Comparison of ENCODE assay signal across 17 mouse cellular contexts in the genomic region with DNA sequence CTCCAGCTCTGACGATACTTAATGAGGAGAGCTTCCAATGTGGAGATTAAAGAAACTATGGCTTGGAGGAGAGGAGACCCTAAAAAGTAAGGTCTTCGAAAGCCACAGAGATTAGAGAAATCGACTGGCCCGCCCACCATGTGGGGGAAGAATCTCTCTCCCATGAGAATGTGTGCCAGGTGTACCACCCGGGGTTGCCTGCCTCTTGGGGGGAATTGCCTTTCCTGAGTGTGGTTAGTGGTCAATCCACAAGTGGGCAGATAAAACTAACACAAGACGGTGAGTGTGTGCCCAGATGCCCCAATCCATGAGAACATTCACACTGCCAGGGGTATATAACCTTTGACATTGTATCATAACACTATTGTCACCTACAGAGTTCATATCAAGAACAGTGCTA. TPM values are rescaled to one million over a fixed set of nuclear protein-coding genes. Genes with fewer than 3 reads are reported as not detected.
DNase-seq lines count a peak whose midpoint lies in the region; ATAC-seq and TF ChIP-seq lines count a peak whose summit lies in the region.
"Had no signal": no experiment of that assay in that cellular context is flagged by ENCODE, and none has a peak within 500 bp of the region (broad histone marks: within the 10 kb centered on the region; RNA-seq: fewer than 3 reads in every experiment).

No protein-coding gene starts in this region.

- peaks cover 2 to 4% of the 10 kb centered on the region in 2 experiments; a peak in 1 of 4 replicates for H3K4me1 ChIP-seq in heart, embryonic 14.5 days (ENCODE audit: control insufficient read depth in 2 of 2, insufficient read depth in 2 of 2, low read length in 2 of 2)
- H3K4me1 ChIP-seq in kidney, embryonic 16.5 days (ENCODE audit: insufficient read depth, low read length) = peaks cover 11% of the 10 kb centered on the region; the same call in 1 of the 2 replicates
- peaks cover 13% of the 10 kb centered on the region for H3K4me1 ChIP-seq in limb, embryonic 14.5 days (ENCODE audit: control insufficient read depth, insufficient read depth, low read length)
- H3K4me1 ChIP-seq in stomach, postnatal 0 days (replicated peaks; ENCODE audit: control insufficient read depth, insufficient read depth) = no peaks in the 10 kb centered on the region
- H3K4me1 ChIP-seq in hindbrain, embryonic 12.5 days = 0 out of 2 replicates have a peak, but pooled peaks cover 3% of the 10 kb centered on the region
- H3K4me1 ChIP-seq: forebrain, embryonic 10.5 days; midbrain, embryonic 12.5 days had no signal

- H3K36me3 ChIP-seq in heart, embryonic 14.5 days (ENCODE audit: control insufficient read depth, insufficient read depth, low read length) = peaks cover 20% of the 10 kb centered on the region
- H3K36me3 ChIP-seq in kidney, embryonic 16.5 days (ENCODE audit: insufficient read depth, low read length) = peaks cover 18% of the 10 kb centered on the region
- peaks cover 26% of the 10 kb centered on the region for H3K36me3 ChIP-seq in limb, embryonic 14.5 days (ENCODE audit: control insufficient read depth, insufficient read depth, low read length)
- H3K36me3 ChIP-seq in stomach, postnatal 0 days (ENCODE audit: control insufficient read depth, insufficient read depth, low read length) = 0 out of 2 replicates have a peak, but pooled peaks cover 6% of the 10 kb centered on the region
- 0 out of 2 replicates have a peak, but pooled peaks cover 2% of the 10 kb centered on the region for H3K36me3 ChIP-seq in hindbrain, embryonic 12.5 days
- H3K36me3 ChIP-seq: forebrain, embryonic 10.5 days; midbrain, embryonic 12.5 days had no signal

- H3K27ac ChIP-seq in heart, embryonic 14.5 days (replicated peaks in 1 of 2; ENCODE audit: control insufficient read depth in 1 of 2, insufficient read depth in 1 of 2, low read depth in 2 of 2, low read length in 2 of 2) = peak overlapping the region in 1 of 2 experiments; percentile 64; a peak in 2 of 4 replicates
- H3K27ac ChIP-seq in kidney, embryonic 16.5 days (ENCODE audit: low read length) = peak overlapping the region; percentile 79
- peak overlapping the region; percentile 76; the same call in 1 of the 2 replicates for H3K27ac ChIP-seq in limb, embryonic 14.5 days (replicated peaks; ENCODE audit: low read depth, low read length)
- H3K27ac ChIP-seq in stomach, postnatal 0 days (replicated peaks) = peak overlapping the region; percentile 76; the same call in 1 of the 2 replicates
- H3K27ac ChIP-seq in hindbrain, embryonic 12.5 days = no peak overlapping the region
- H3K27ac ChIP-seq: forebrain, embryonic 10.5 days; hindbrain, postnatal 0 days; midbrain, embryonic 12.5 days had no signal

- no peak overlapping the region for H3K4me3 ChIP-seq in heart, embryonic 14.5 days (ENCODE audit: control insufficient read depth in 1 of 2, insufficient read depth in 1 of 2, low read depth in 1 of 2, low read length in 2 of 2)
- H3K4me3 ChIP-seq in kidney, embryonic 16.5 days (ENCODE audit: low read length) = no peak overlapping the region
- no peak overlapping the region for H3K4me3 ChIP-seq in limb, embryonic 14.5 days (replicated peaks; ENCODE audit: low read length)
- H3K4me3 ChIP-seq in stomach, postnatal 0 days (ENCODE audit: low read depth, low read length) = no peak overlapping the region
- H3K4me3 ChIP-seq in hindbrain, embryonic 12.5 days = no peak overlapping the region
- H3K4me3 ChIP-seq: forebrain, embryonic 10.5 days; midbrain, embryonic 12.5 days had no signal

- no peaks in the 10 kb centered on the region for H3K27me3 ChIP-seq in heart, embryonic 14.5 days (ENCODE audit: control insufficient read depth, insufficient read depth, low read length)
- no peaks in the 10 kb centered on the region for H3K27me3 ChIP-seq in kidney, embryonic 16.5 days (ENCODE audit: insufficient read depth, low read length)
- H3K27me3 ChIP-seq in limb, embryonic 14.5 days (ENCODE audit: control insufficient read depth, insufficient read depth, low read length) = no peaks in the 10 kb centered on the region
- H3K27me3 ChIP-seq in stomach, postnatal 0 days (ENCODE audit: control insufficient read depth, insufficient read depth, low read length) = no peaks in the 10 kb centered on the region
- no peaks in the 10 kb centered on the region for H3K27me3 ChIP-seq in hindbrain, embryonic 12.5 days
- H3K27me3 ChIP-seq: midbrain, embryonic 12.5 days; Patski had no signal

- peak overlapping the region; percentile 16; the same call in 1 of the 2 replicates for H3K4me2 ChIP-seq in heart, embryonic 14.5 days (ENCODE audit: low read length)
- H3K4me2 ChIP-seq in kidney, embryonic 16.5 days (replicated peaks; ENCODE audit: low read depth, low read length) = no peak overlapping the region
- H3K4me2 ChIP-seq in limb, embryonic 14.5 days (replicated peaks; ENCODE audit: low read depth, low read length, severe bottlenecking) = peak overlapping the region; percentile 29; the same call in 1 of the 2 replicates
- no peak overlapping the region for H3K4me2 ChIP-seq in stomach, postnatal 0 days (replicated peaks; ENCODE audit: low read depth)
- no peak overlapping the region for H3K4me2 ChIP-seq in hindbrain, embryonic 12.5 days (replicated peaks)
- H3K4me2 ChIP-seq: midbrain, embryonic 12.5 days had no signal

- no peak for DNase-seq in heart, adult 18-20 months
- DNase-seq in kidney, postnatal 14 days = no peak
- DNase-seq in limb, embryonic 14.5 days (ENCODE audit: low spot score) = no peak
- no peak for DNase-seq in stomach, postnatal 0 days (ENCODE audit: low spot score)
- DNase-seq: cerebellum, adult 11-12 months; cerebellum, postnatal 25 days; lung, adult 2 months; right cerebral cortex, postnatal 25 days; thymus, adult 2 months had no signal

- TF ChIP-seq EP300 in stomach, postnatal 0 days (optimal IDR thresholded peaks at IDR 0.05) = no peak

- 88% methylated on average over 6 of the region's 6 CpGs for WGBS in heart, embryonic 14.5 days
- 91% methylated on average over 6 of the region's 6 CpGs for WGBS in kidney, embryonic 16.5 days
- WGBS in limb, embryonic 14.5 days = 85% methylated on average over 6 of the region's 6 CpGs
- WGBS in stomach, postnatal 0 days = 87% methylated on average over 6 of the region's 6 CpGs
- 93% methylated on average over 6 of the region's 6 CpGs for WGBS in hindbrain, embryonic 12.5 days

- no peak for TF ChIP-seq POLR2A in limb, embryonic 14.5 days (IDR thresholded peaks at IDR 0.05; ENCODE audit: borderline replicate concordance, extremely low read depth, insufficient read depth, insufficient read length)

- H3K9ac ChIP-seq in heart, embryonic 14.5 days (ENCODE audit: low read length) = no peak overlapping the region
- no peak overlapping the region for H3K9ac ChIP-seq in kidney, embryonic 16.5 days (replicated peaks; ENCODE audit: low read length)
- H3K9ac ChIP-seq in limb, embryonic 14.5 days (ENCODE audit: low read depth, low read length, severe bottlenecking) = no peak overlapping the region
- H3K9ac ChIP-seq in stomach, postnatal 0 days (ENCODE audit: low read length) = no peak overlapping the region
- no peak overlapping the region for H3K9ac ChIP-seq in hindbrain, embryonic 12.5 days
- H3K9ac ChIP-seq: midbrain, embryonic 12.5 days had no signal

- no peak for TF ChIP-seq CTCF in stomach, postnatal 0 days (IDR thresholded peaks at IDR 0.05; ENCODE audit: low read depth)

- ATAC-seq in heart, embryonic 14.5 days (ENCODE audit: insufficient number of reproducible peaks, insufficient read depth, low FRiP score, low read depth) = no peak
- ATAC-seq in kidney, embryonic 16.5 days (ENCODE audit: low FRiP score, low TSS enrichment) = no peak
- no peak for ATAC-seq in limb, embryonic 14.5 days (ENCODE audit: low FRiP score, low read depth)
- ATAC-seq in stomach, postnatal 0 days (ENCODE audit: low FRiP score, low TSS enrichment) = no peak
- ATAC-seq in hindbrain, embryonic 12.5 days (ENCODE audit: low FRiP score) = no peak
- ATAC-seq: activated CD4-positive, CD25-positive, alpha-beta regulatory T cell, adult 4 months; hindbrain, postnatal 0 days had no signal

- no peaks in the 10 kb centered on the region for H3K9me3 ChIP-seq in heart, embryonic 14.5 days (ENCODE audit: control insufficient read depth, low read length)
- no peaks in the 10 kb centered on the region for H3K9me3 ChIP-seq in kidney, embryonic 16.5 days (ENCODE audit: low read length)
- no peaks in the 10 kb centered on the region for H3K9me3 ChIP-seq in limb, embryonic 14.5 days (ENCODE audit: control insufficient read depth, low read length)
- H3K9me3 ChIP-seq in stomach, postnatal 0 days (ENCODE audit: control insufficient read depth, low read length) = no peaks in the 10 kb centered on the region
- no peaks in the 10 kb centered on the region for H3K9me3 ChIP-seq in hindbrain, embryonic 12.5 days (replicated peaks)
- H3K9me3 ChIP-seq: forebrain, embryonic 10.5 days; midbrain, embryonic 12.5 days had no signal

RNA-seq across cellular contexts. Expression of gene S100a10, which starts 12.8 kb away (rescaled TPM):
- 211 and 238 TPM in 2 replicates for polyA plus RNA-seq in heart, embryonic 14.5 days (2014; fragmentation: Nextera tagmentation; extraction: Ambion mirVana)
- 100 to 1,000 TPM in 1 of 2 experiments, 10 to 100 TPM in 1; 92.1 to 100 TPM for total RNA-seq in heart, adult 18-20 months (2021)
- 487 TPM in 2 replicates for polyA plus RNA-seq in kidney, embryonic 16.5 days (2015; fragmentation: Nextera tagmentation; extraction: Ambion mirVana)
- 208 and 328 TPM in 2 replicates for polyA plus RNA-seq in limb, embryonic 14.5 days (2012; rRNA removed)
- 625 and 691 TPM in 2 replicates for polyA plus RNA-seq in limb, embryonic 14.5 days (2014; fragmentation: Nextera tagmentation; extraction: Ambion mirVana)
- 314 and 375 TPM in 2 replicates for polyA plus RNA-seq in stomach, postnatal 0 days (2015; fragmentation: Nextera tagmentation; extraction: Ambion mirVana)
- polyA plus RNA-seq in hindbrain, embryonic 12.5 days (2016; fragmentation: Nextera tagmentation; extraction: Ambion mirVana) = 233 and 244 TPM in 2 replicates

RNA-seq across cellular contexts. Expression of gene S100a11, which starts 47.4 kb away (rescaled TPM):
- 880 and 961 TPM in 2 replicates for polyA plus RNA-seq in heart, embryonic 14.5 days (2014; fragmentation: Nextera tagmentation; extraction: Ambion mirVana)
- total RNA-seq in heart, adult 18-20 months (2021) = 10 to 100 TPM; 52.4 to 78.2 TPM
- polyA plus RNA-seq in kidney, embryonic 16.5 days (2015; fragmentation: Nextera tagmentation; extraction: Ambion mirVana) = 1,206 and 1,400 TPM in 2 replicates
- polyA plus RNA-seq in limb, embryonic 14.5 days (2012; rRNA removed) = 477 and 638 TPM in 2 replicates
- 1,786 and 1,916 TPM in 2 replicates for polyA plus RNA-seq in limb, embryonic 14.5 days (2014; fragmentation: Nextera tagmentation; extraction: Ambion mirVana)
- 1,952 and 2,093 TPM in 2 replicates for polyA plus RNA-seq in stomach, postnatal 0 days (2015; fragmentation: Nextera tagmentation; extraction: Ambion mirVana)
- polyA plus RNA-seq in hindbrain, embryonic 12.5 days (2016; fragmentation: Nextera tagmentation; extraction: Ambion mirVana) = 606 and 628 TPM in 2 replicates

Comparison
In these comparisons a context has a peak if more than half of its experiments do, and no peak if none do; other contexts are left out.
1. H3K4me2 ChIP-seq: peak in heart, embryonic 14.5 days (single experiment) and limb, embryonic 14.5 days (single experiment); none in kidney, embryonic 16.5 days (single experiment), stomach, postnatal 0 days (single experiment) and hindbrain, embryonic 12.5 days (single experiment).